Mouse (Mus musculus) layer of hippocampus, adult 8-10 months (tissue): ENCODE results near the gene Hpn. TPM values are rescaled to one million over a fixed set of nuclear protein-coding genes. Genes with fewer than 3 reads are reported as not detected.

Source experiments
- DNase-seq, 2 experiments: peaks; one replicate each; pipeline ENCODE4 v3.0.0; 2022; ENCODE audit warnings: low spot score in 2 of 2
- total RNA-seq, 4 experiments: library from RNA; stranded (reverse); gene quantifications; 2 replicates each; pipeline ENCODE4 v1.2.4; 2022

The Hpn gene
- total RNA-seq, 4 experiments from 2014 or later = 4.8 to 9.5 (median 5.4) TPM

GRCm38 (mm10) chr7:31055883-31056282 is 59.2 kb downstream of the Hpn start:
- DNase-seq = no peak

- DNase-seq = no peak
These were observed 59.7 kb downstream of the Hpn start for GRCm38 (mm10) chr7:31055354-31055824.

GRCm38 (mm10) chr7:31054661-31055320 is 60.3 kb downstream of the Hpn start:
- DNase-seq = no peak

GRCm38 (mm10) chr7:31053882-31054447 is 61.1 kb downstream of the Hpn start:
- DNase-seq = no peak

- DNase-seq = peak; percentile 55 to 59
These were observed 62.3 kb downstream of the Hpn start for GRCm38 (mm10) chr7:31052636-31053434.

- DNase-seq = no peak
These were observed 62.8 kb downstream of the Hpn start for GRCm38 (mm10) chr7:31052251-31052635.

- no peak for DNase-seq
These were observed 63.6 kb downstream of the Hpn start, which contains the start of gene Fxyd7 for GRCm38 (mm10) chr7:31051321-31052021. Gene Fxyd7, minus strand, starts transcription at chr7:31051467.

GRCm38 (mm10) chr7:31050921-31051320 is 64.2 kb downstream of the Hpn start:
- peak in 1 of 2 experiments; percentile 59 for DNase-seq

- no peak for DNase-seq
These were observed 64.6 kb downstream of the Hpn start for GRCm38 (mm10) chr7:31050487-31050886.

- peak in 1 of 2 experiments; percentile 44 for DNase-seq
These were observed 65.2 kb downstream of the Hpn start for GRCm38 (mm10) chr7:31049846-31050281.

GRCm38 (mm10) chr7:31049135-31049845 is 65.8 kb downstream of the Hpn start:
- DNase-seq = no peak

Other genes with a start within 250 kb of the Hpn start
- 1 to 10 TPM in 2 of 4 experiments, not detected in 2; 1.1 to 1.6 TPM for gene Cd22, start 234.9 kb downstream of the Hpn start, total RNA-seq
- gene Mag, start 200.4 kb downstream of the Hpn start, total RNA-seq = 100 to 1,000 TPM; 151 to 226 (median 183) TPM
- not detected for gene Hamp2, start 190.6 kb downstream of the Hpn start, total RNA-seq
- gene Hamp, start 171.3 kb downstream of the Hpn start, total RNA-seq = not detected
- 100 to 1,000 TPM; 118 to 123 (median 120) TPM for gene Usf2, start 158.5 kb downstream of the Hpn start, total RNA-seq
- gene Lsr, start 141.8 kb downstream of the Hpn start, total RNA-seq = 1 to 10 TPM; 5.1 to 9.0 (median 6.0) TPM
- gene Fam187b, start 141.5 kb downstream of the Hpn start, total RNA-seq = under 1 TPM in 1 of 4 experiments, not detected in 3; 0.21 TPM
- gene Fxyd5, start 72.8 kb downstream of the Hpn start, total RNA-seq = 10 to 100 TPM; 27.5 to 36.2 (median 30.7) TPM
- gene Fxyd7, start 63.8 kb downstream of the Hpn start, total RNA-seq = 100 to 1,000 TPM; 103 to 116 (median 108) TPM
- 100 to 1,000 TPM in 2 of 4 experiments, 10 to 100 TPM in 2; 80.5 to 263 (median 172) TPM for gene Fxyd1, start 58.1 kb downstream of the Hpn start, total RNA-seq
- 10 to 100 TPM; 38.3 to 64.2 (median 55.9) TPM for gene Lgi4, start 55.9 kb downstream of the Hpn start, total RNA-seq
- 1 to 10 TPM in 3 of 4 experiments, not detected in 1; 1.4 to 2.3 (median 1.6) TPM for gene Fxyd3, start 38.6 kb downstream of the Hpn start, total RNA-seq
- 100 to 1,000 TPM; 572 to 623 (median 584) TPM for gene Scn1b, start 11.7 kb upstream of the Hpn start, total RNA-seq
- gene Gramd1a, start 40.6 kb upstream of the Hpn start, total RNA-seq = 100 to 1,000 TPM; 115 to 132 (median 125) TPM
- not detected for gene Scgb2b2, start 175.2 kb upstream of the Hpn start, total RNA-seq
- gene Scgb1b2, start 176.5 kb upstream of the Hpn start, total RNA-seq = not detected
- not detected for gene Scgb2b3, start 246.8 kb upstream of the Hpn start, total RNA-seq